Mouse (Mus musculus) E14TG2a.4 (cell line): ENCODE measurements around the gene Nap1l4.

Source experiments
- CTCF ChIP-seq: conservative IDR thresholded peaks from 2 replicates; pipeline ENCODE4 v1.5.1; 2014; ENCODE audit warnings: low read length
- NANOG ChIP-seq: IDR thresholded peaks from 2 replicates; pipeline ENCODE4 v1.6.1; 2014; ENCODE audit warnings: borderline replicate concordance, low read length, mixed read lengths
- POU5F1 ChIP-seq: IDR thresholded peaks from 2 replicates; pipeline ENCODE4 v1.6.1; 2014; ENCODE audit warnings: low read length, borderline replicate concordance

- no peak for TF ChIP-seq CTCF
- TF ChIP-seq POU5F1 = no peak
- TF ChIP-seq NANOG = no peak
Measured at GRCm38 (mm10) chr7:143511335-143511712, 37.6 kb downstream of the Nap1l4 start.
